Mouse (Mus musculus) G1E (cell line): ENCODE measurements around the gene Klhl29.

Experiments used
- CTCF ChIP-seq: IDR thresholded peaks from 2 replicates; pipeline ENCODE4 v1.5.1; 2012; ENCODE audit warnings: low read depth, low read length, inconsistent platforms, mixed read lengths
- GATA1 ChIP-seq: IDR thresholded peaks from 2 replicates; pipeline ENCODE4 v1.6.1; 2012; ENCODE audit warnings: borderline replicate concordance, low read length, inconsistent platforms, mixed read lengths

DNA sequence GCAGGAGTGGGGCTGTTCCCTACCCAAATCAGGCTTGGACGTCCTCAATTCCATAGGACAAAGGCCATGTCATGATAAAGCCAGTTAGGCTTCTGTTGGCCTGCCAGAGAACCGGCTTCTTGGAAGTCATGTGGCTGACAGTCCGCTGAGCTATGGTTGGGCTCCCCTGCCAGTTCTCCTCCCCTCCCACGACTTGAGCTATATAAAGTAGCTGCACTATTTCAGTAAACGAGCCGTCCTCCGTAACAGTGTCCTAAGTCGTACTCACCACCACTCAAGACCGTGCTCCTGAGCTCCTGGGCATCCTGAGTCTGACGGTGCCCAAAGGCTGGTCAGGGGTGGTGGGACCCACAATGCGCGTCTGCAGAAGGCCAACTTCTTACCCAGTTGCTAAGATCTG lies 302.3 kb downstream of the Klhl29 start:
- TF ChIP-seq GATA1 (no peak), CTCF (no peak)
